Mouse (Mus musculus) spleen, postnatal 10 days (tissue): ENCODE results near the gene Eya3.
"Not testable (repeated sequence)": the region's sequence is repeated elsewhere in the genome, so short reads cannot be mapped to it uniquely, and the experiment has no call there.

Experiments used
- DNase-seq, 2 experiments: peaks; one replicate each; pipeline ENCODE4 v3.0.0; 2021 to 2022; ENCODE audit warnings: low spot score in 2 of 2

The Eya3 gene

DNA sequence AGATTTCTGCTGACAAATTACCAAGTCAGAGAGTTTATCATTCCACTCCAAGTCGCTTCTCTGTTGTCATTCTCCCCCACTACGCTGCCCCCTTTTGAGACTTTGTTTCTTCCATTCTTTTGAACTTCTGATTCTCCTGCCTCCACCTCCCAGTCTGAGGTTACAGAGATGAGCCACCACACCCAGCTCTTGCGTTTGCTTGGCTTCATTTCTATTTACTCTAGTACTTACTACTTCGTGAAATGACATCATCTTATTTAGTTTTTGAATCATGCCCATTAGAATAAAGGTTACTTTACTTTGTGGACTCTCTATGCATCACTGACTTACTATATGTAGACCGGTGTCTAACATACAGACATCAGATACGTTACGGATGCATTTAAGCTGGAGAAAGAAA, 8.7 kb downstream of the Eya3 start:
- DNase-seq: no peak

DNA sequence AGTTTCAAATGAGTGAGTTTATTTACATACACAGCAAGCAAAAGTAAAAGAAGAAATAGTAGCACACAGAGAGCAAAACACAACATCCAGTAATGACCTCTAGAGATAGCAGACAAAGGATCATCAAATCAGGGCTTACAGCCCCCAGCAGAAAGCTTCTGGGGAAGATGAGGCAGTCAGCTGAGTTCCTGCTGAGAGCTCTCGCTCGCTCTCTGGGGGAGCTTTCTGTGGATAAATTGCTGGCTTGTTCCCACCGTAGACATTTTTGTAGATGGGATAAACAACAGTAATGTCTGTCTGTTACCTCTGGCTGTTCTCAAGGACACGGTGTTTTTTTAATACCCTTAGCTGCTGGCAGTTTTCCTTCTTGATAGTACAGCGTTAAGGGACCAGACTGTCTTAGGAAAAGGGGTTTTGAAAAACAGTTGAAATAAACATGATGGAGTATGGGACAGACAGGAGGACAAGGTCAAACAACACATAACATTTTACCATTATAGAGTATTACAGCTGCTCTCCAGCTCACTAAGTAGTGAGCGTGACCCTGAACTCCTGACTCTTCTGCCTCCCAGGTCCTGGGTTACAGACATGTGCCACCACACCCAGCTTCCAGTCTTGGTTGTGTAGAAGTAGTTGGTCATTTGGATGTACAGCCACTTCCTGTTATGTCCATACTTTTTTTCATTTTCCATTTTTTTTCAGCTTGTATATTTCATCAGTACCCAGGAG, 10.6 kb downstream of the Eya3 start:
- no peak for DNase-seq

DNA sequence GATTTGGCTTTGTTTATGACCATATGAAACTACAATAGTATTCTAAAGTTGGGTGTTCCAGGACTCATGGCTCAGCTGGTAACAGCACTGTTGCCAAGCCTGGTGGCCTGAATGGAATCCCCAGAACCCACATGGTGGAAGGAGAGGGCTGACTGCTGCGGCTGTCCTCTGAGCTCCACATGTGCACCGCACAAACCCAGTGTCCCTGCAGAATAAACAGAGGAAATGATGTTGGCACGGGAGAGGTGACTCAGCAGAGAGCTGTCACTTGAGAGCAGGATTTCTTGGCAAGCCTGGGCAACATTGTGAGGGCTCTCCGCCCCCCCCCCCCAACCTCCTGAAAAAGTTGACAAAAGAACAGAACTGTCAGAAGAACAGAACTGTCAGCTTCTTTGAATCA, 14.1 kb downstream of the Eya3 start:
- no peak for DNase-seq

DNA sequence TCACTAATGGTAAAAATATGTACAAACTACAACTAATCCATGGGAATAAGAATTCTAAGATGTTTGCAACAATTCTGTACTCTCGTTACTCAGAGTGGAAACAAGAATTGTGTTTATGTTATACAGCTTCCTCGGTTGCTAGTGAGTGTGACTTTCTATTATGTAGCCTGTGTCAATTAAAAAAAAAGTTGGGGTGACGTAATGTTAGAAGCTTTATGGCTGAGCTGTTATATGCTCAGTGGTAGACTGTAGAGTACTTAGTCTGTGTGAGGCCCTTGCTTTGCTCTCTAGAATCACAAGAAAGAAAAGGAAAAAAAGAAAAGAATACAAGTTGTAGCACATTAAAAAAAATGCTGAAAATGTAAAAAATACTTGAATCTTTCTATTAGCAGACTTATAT, 15.0 kb downstream of the Eya3 start:
- no peak for DNase-seq

DNA sequence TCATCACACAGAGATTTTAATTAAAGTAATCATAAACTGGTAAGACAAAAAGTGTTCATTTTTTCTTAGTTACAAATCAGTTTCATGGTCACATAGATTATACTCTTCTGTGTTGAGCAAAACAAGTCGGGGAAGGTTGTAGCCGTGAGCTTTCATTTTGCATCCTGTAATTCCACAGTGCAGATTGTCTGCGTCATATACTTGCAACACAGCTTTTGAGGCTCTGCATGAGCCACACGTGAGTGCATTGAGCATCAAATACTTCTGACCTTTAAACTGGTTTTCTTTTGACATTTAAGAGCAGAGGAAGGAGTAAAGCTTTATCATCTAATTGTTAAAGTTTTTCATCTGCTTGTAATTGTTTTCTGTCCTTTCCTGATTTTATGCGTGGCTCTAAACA, 16.5 kb downstream of the Eya3 start:
- no peak for DNase-seq

DNA sequence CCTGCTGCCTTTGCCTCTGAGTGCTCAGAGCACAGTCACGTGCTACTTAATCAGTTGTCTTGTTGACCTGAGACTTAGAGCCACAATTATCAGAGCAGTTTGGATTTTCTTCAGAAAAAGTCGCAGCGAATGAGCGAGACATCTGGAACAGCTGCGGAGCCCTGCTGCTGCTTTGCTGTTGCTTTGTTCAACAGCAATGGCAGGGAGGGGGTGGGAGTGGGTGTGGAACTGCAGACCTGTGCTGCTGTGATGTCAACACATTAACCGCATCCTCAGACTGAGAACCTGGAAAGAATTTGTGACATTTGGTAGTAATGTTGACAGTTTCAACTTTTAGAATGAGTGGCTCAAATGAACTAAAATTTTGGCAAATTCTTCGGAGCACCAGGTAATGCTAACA, 20.3 kb downstream of the Eya3 start:
- no peak for DNase-seq

DNA sequence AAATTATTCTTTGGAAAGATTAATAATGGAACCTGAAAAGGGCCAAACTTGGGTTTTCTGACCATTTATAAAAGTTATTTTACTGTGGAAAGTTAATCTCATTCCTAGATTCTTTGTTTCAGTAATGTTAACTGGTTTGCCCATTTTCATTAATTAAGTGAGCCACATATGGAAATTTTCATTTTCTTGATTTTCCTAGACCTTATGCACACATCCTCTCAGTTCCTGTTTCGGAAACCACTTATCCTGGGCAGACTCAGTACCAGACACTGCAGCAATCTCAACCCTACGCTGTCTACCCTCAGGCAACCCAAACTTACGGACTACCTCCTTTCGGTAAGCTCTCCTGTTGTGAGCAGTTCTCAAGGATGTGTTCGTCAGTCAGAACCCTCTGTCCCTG, 33.9 kb downstream of the Eya3 start:
- no peak for DNase-seq

DNA sequence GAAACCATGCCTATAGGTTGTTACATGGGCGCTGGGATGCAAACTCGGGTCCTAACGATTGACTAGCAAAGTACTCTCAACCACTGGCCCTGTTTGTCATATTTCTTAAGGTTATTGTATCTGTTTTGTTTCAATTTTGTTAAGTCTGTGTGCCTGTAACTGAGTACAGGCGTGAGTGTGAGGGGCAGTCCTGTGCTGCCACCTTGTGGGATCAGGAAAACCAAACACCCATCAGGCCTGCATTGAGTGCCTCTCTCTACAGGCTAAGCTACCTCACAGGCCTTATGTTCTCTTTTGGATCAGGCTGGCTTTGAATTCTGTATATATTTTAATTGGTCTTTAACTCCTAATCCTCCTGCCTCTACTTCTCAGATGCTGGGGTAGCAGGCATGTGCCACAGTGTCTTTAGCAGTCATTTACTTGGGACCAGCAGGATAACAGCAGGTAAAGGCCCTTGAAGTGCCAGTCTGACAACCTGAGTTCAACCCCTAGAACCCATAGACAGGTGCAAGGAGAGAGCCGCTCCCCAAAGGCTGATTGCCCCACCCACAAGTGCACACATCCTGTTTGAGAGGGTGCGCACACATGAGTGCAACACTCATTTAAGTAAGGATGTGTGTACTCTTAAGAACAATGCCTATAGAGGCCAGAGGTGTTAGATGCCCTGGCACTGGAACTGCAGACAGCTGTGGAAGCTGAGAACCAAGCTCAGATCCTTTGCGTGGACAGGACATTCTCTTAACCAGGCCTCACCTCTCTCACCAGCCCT, 38.2 kb downstream of the Eya3 start:
- DNase-seq: peak; percentile 9 to 51

DNA sequence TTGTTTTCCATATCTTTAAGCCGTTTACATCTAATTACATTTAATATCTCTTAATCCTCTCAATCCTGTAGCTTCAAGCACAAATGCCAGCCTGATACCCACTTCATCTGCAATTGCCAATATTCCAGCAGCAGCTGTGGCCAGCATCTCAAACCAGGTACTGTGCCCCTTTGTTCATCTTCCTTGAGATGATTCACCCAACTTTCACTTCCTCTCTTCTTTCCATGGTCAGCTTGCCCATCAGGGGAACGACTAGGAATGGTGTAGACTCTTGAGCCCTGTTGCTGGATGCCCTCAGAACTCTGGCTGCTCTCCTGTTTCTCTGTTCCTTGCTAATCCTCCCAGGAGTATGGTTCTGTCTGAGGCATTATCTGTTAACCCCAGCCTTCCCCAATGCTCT, 50.8 kb downstream of the Eya3 start:
- DNase-seq: no peak

DNA sequence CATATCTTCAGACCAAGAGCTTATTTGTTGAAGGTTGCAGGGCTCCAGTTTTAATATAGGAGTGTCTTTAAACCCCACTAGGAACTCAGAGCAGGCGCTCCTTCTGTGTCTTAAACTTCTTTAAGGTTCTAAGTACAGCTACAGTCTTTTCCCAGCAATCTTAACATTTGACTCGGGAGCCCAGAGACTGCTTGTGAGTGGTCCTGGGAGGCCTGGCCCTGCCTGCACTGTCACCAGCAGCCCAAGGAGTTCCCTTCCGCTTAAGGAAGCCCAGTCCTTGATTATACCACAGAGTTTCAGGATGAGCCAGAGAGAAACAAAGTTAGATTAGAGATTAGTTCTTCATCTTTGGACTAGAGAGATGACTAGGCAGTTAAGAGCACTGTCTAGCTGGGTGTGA, 54.6 kb downstream of the Eya3 start:
- DNase-seq: no peak

DNA sequence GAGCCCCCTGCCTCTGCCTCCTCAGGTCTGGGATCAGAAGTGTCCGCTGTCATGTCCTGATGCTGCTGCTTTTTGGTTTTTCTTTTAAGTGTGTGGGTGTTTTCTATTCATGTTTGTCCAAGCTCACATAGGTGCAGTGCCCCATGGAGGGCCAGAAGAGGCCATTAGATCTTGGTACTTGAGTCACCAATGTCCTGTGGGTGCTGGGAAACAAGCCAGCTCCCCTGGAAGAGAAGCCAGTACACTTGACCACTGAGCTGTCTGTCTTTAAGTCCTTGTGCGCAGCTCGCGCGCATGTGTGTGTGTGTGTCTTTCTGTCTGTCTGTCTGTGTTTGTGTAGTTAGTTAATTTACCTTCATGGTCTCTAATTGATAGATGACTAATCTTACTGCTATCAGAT, 63.3 kb downstream of the Eya3 start:
- DNase-seq: no peak

DNA sequence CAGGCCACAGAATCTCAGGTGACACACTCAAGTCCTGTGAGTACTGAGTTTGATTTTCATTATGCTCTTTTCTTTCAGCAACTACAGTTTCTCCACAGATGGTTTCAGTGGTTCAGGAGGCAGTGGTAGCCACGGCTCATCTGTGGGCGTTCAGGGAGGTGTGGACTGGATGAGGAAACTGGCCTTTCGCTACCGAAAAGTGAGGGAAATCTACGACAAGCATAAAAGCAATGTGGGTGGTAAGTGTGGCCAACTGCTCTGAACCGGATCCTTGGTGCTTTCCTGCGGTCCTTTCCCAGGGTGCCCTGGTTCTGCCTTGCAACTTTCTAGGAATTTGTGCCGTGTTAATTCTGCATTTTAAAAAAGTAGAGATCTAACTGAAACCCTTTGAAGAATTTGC, 68.1 kb downstream of the Eya3 start:
- no peak for DNase-seq

DNA sequence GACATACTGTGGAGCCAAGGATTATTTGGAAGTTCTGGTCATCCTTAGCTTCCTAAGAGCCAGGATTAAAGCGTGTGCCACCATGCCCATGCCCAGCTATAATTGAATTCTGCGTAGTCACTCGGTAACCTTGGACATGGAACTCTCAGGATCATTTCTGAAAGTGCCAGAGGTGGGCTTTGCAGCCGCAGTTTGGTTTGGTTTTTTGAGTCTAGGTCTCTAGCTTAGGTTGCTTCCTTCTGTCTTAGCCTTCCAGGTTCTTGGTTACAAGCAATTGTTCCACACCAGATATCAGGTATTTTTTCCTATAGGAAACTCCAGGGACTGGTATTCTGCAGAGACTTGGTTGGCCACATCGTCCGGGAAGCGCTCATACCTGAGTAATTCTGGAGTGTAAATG, 74.4 kb downstream of the Eya3 start:
- DNase-seq: no peak

DNA sequence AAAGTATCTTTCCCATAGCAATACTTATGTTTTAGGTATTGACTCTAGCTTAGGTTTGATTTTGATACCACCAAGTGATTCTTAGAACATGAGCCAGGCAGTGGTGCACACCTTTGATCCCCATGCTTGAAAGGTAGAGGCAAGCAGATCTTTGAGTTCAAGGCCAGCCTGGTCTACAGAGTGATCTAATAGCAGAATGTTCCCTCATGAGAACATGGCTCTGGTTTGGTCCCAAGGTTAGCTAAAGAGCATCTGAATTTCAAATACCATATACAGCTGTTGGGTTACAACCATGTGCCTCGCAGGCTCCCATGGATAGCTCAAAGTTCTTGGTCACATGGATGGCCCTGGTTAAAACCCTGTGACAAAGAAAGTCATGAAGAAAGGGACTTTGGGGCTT, 79.5 kb downstream of the Eya3 start:
- no peak for DNase-seq

DNA sequence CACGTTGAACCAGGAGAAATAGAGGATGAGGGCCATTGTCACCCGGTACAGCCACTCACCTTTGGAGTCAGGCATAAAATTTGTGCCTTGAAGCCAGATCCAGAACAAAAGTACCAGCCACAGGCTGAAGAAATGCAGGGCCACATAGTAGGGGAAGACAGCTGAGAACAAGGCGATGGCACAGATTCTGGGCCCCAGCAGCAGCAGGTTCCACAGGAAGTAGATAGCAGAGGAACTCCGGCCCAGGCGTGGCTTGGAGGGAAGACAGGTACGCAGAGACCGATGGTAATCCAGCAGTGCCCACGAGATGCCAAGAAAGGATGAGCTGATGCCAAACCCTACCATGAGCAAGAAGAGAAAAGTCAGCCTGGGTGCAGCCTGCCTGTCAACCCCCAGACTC, 89.4 kb downstream of the Eya3 start:
- no peak for DNase-seq

DNA sequence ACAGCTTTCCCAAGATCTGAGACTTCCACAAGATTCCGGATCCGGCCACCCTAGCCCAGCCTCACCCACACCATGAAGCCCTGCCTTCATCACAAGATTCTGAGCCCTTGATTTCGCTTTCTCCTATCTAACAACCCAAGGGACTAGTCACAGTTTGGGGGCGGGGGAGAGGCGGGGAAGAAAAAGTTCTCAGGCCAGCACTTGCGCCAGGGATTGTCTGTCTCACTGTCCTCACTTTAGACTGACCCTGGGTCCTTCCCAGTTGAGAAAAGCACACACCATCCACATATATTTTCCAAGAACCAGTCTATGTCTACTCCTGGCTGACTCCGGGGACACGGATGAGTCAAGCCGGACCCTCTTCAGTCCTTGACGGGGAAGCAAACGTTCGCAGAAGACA, 92.8 kb downstream of the Eya3 start:
- no peak for DNase-seq

DNA sequence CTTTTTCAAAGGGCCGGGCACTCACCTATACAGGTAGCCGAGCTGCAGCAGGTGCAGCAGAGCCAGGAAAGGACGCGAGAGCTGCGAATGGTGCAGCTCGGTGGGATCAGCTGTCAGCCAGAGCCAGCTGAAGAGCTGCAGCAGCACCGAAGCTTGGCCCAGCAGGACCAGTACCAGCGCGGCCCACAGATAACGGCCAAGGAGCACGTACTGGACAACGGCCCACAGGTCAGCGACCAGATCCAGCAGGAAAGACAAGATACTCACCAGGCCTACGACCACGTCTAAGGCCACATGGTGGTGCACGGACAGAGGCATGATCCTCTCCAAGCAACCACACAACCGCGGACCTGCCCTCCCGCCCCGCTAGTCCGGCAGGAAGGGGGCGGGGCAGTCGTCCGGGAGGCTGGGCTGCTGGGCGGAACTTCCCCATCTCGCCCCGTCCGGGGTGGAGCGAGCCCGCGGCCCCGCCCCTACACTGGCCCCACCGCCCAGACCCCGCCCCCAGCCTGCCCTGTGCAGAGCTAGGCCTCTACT, 93.4 kb downstream of the Eya3 start, which contains the start of gene Xkr8:
Gene Xkr8 (minus strand): TSS at position 399 of the 537 bp plus-strand sequence.
- peak; percentile 79 to 95 for DNase-seq

DNA sequence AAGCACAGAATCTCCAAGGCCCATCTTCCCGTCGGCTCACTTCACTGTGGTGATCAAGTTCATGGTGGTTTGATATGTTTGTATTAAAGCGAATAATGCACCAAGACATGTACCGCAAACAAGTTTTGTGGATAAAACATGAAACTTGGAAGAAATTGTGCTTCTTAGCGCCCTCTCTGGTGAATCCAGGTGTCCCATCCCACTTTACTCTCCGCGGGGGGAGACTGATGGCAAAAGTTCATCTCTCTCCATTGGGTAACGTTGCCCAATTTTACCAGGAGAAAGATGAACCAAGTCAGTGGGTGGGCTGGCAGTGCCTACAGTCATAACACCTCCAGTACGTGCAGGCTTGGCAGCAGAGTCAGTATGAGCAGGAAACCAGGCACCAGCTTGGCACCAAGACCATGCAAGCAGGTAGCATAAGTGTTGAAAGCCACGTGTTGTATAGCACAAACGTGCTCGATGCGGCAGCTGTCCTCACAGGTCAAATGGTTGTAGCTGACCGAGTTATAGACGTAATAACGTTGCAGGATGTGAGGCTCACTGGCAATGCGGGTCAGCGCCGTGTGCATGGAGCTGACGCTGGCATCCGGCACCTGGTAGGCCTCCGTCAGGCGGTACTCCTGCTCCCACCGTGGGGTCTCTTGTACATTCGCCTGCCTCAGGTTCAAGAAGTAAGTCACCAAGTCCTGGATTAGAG, 94.4 kb downstream of the Eya3 start:
- DNase-seq: no peak

DNA sequence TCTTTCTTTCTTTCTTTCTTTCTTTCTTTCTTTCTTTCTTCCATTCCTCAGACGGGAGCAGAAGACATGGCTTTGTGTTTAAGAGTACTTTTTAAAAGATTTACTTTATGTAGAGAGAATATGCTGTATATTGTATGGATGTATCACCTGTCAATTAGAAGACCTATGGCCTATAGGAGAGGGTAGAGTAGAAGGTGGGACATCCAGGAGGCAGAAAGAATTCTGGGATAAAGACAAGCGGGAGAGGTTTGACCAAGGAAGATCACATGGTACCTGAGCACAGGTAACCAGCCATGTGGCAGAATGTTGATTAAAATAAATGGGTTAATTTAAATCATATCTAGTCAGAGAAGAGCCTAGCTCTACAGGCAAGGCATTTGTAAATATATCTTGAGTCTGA, 96.0 kb downstream of the Eya3 start:
- no peak for DNase-seq

DNA sequence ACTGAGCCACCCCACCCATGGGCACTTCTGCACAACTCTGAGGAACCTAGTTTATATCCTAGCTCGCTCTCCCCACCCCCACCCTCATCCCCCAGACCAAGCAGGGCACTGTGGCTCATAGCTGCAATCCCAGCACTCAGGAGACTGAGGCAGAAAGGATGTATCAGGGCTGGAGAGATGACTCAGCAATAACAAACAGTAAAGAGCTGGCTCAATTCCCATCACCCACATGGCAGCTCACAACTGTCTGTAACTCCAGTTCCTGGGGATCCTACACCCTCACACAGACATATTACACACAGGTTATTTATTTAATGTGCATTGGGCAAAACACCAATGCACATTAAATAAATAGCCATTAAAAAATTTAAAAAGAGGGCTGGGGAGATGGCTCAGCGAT, 96.6 kb downstream of the Eya3 start:
- DNase-seq: no peak

DNA sequence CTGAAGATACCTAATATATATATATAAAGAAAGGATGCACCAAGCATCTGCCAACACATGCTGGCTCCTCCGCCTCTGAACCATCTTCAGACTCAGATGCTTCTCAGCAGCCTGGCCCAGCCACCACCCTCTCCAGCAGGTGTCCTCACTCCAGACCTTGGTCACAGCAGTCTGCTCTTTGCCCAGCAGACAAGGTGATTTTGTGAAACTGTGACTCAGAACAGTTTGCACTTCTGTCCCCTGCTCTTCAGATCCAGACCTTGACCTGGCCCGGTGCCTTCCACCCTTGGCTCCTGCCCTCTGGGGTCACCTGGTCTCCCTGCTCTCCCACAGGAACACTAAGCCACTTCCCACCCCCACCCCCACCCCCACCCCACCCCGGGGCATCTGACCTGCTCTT, 97.1 kb downstream of the Eya3 start:
- no peak for DNase-seq

DNA sequence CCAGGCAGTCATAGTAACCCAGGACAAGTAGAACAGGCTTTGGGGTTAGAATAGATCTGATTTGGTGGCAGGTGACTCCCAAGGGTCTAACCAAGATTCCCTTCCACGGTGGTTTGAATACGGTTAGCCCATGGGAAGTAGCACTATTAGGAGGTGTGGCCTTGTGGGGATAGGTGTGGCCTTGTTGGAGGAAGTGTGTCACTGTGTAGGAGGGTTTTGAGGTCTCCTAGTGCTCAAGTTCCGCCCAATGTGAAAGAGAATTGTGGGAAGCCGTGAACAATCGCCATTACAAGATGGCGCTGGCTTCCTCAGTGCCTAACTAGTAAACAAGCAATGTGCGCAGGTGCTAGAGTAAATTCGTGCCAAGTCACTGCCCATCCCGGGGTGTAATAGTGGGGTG, 98.4 kb downstream of the Eya3 start:
- DNase-seq: not testable (repeated sequence)

DNA sequence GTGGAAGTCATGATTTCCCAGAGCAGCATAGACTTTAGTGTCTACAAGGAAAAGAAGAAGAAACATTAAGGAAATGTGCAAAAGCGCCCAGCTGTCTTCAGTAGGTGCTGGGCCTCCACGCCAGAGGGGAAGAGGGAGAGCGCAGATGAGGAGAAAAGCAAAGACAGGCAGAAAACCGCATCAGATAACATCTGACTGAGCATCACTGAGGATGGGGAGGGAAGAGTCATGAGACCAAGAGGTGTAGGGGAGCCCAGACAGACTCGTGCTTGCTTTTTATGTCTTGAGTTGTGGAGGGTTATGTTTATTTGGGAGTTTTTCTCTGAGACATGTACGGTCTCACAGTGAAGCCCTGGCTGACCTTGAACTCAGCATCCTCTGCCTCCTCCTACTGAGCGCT, 102.7 kb downstream of the Eya3 start:
- DNase-seq: no peak
